Mouse (Mus musculus): ENCODE results near the gene Unc80. TPM values are rescaled to one million over a fixed set of nuclear protein-coding genes. Genes with fewer than 3 reads are reported as not detected.
"Not testable (repeated sequence)": the region's sequence is repeated elsewhere in the genome, so short reads cannot be mapped to it uniquely, and the experiment has no call there.

Unc80 gene
- polyA plus RNA-seq, 1 experiment: not detected

- no peak for TF ChIP-seq CTCF (IDR thresholded peaks at IDR 0.05; ENCODE audit: extremely low read depth, insufficient read depth, insufficient read length, insufficient replicate concordance)
- TF ChIP-seq POLR2A (IDR thresholded peaks at IDR 0.05; ENCODE audit: low read depth, low read length): no peak
- 83% methylated on average over 3 of the region's 3 CpGs for WGBS
- Histone ChIP-seq H3K27me3 (ENCODE audit: control insufficient read depth, insufficient read depth, low read length) (no peaks in the 10 kb centered on the region), H3K36me3 (ENCODE audit: control insufficient read depth, insufficient read depth, low read length) (no peaks in the 10 kb centered on the region), H3K4me1 (ENCODE audit: control insufficient read depth, insufficient read depth, insufficient read length) (no peaks in the 10 kb centered on the region), H3K4me3 (ENCODE audit: extremely low read depth, insufficient read depth, insufficient read length) (no peak overlapping the region), H3K27ac (ENCODE audit: insufficient read depth, low read length) (no peak overlapping the region)
- no peak for DNase-seq (ENCODE audit: low read depth in 1 of 2, low spot score in 2 of 2)
These were observed 223.6 kb downstream of the Unc80 start for GRCm38 (mm10) chr1:66691772-66692171.

GRCm38 (mm10) chr1:66692308-66692707, 224.1 kb downstream of the Unc80 start:
- no peak for DNase-seq (ENCODE audit: low read depth in 1 of 2, low spot score in 2 of 2)
- Histone ChIP-seq H3K4me3 (ENCODE audit: extremely low read depth, insufficient read depth, insufficient read length) (no peak overlapping the region), H3K36me3 (ENCODE audit: control insufficient read depth, insufficient read depth, low read length) (no peaks in the 10 kb centered on the region), H3K27ac (ENCODE audit: insufficient read depth, low read length) (no peak overlapping the region), H3K4me1 (ENCODE audit: control insufficient read depth, insufficient read depth, insufficient read length) (no peaks in the 10 kb centered on the region), H3K27me3 (ENCODE audit: control insufficient read depth, insufficient read depth, low read length) (no peaks in the 10 kb centered on the region)
- no peak for TF ChIP-seq POLR2A (IDR thresholded peaks at IDR 0.05; ENCODE audit: low read depth, low read length)
- TF ChIP-seq CTCF (IDR thresholded peaks at IDR 0.05; ENCODE audit: extremely low read depth, insufficient read depth, insufficient read length, insufficient replicate concordance): no peak
- 89% methylated on average over 1 of the region's 1 CpGs for WGBS

- Histone ChIP-seq H3K36me3 (ENCODE audit: control insufficient read depth, insufficient read depth, low read length) (no peaks in the 10 kb centered on the region), H3K27ac (ENCODE audit: insufficient read depth, low read length) (no peak overlapping the region), H3K4me1 (ENCODE audit: control insufficient read depth, insufficient read depth, insufficient read length) (no peaks in the 10 kb centered on the region), H3K4me3 (ENCODE audit: extremely low read depth, insufficient read depth, insufficient read length) (no peak overlapping the region), H3K27me3 (ENCODE audit: control insufficient read depth, insufficient read depth, low read length) (no peaks in the 10 kb centered on the region)
- WGBS: 87% methylated on average over 8 of the region's 8 CpGs
- no peak for TF ChIP-seq POLR2A (IDR thresholded peaks at IDR 0.05; ENCODE audit: low read depth, low read length)
- TF ChIP-seq CTCF (IDR thresholded peaks at IDR 0.05; ENCODE audit: extremely low read depth, insufficient read depth, insufficient read length, insufficient replicate concordance): no peak
- no peak for DNase-seq (ENCODE audit: low read depth in 1 of 2, low spot score in 2 of 2)
These were observed 224.7 kb downstream of the Unc80 start for GRCm38 (mm10) chr1:66692780-66693392.

- Histone ChIP-seq H3K27ac (ENCODE audit: insufficient read depth, low read length) (no peak overlapping the region), H3K27me3 (ENCODE audit: control insufficient read depth, insufficient read depth, low read length) (no peaks in the 10 kb centered on the region), H3K4me1 (ENCODE audit: control insufficient read depth, insufficient read depth, insufficient read length) (no peaks in the 10 kb centered on the region), H3K4me3 (ENCODE audit: extremely low read depth, insufficient read depth, insufficient read length) (no peak overlapping the region), H3K36me3 (ENCODE audit: control insufficient read depth, insufficient read depth, low read length) (no peaks in the 10 kb centered on the region)
- WGBS: 11% methylated on average over 5 of the region's 5 CpGs
- TF ChIP-seq CTCF (IDR thresholded peaks at IDR 0.05; ENCODE audit: extremely low read depth, insufficient read depth, insufficient read length, insufficient replicate concordance) (no peak), POLR2A (IDR thresholded peaks at IDR 0.05; ENCODE audit: low read depth, low read length) (no peak)
- no peak for DNase-seq (ENCODE audit: low read depth in 1 of 2, low spot score in 2 of 2)
These were observed 226.1 kb downstream of the Unc80 start for GRCm38 (mm10) chr1:66694266-66694665.

- WGBS: 88% methylated on average over 7 of the region's 7 CpGs
- no peak for DNase-seq (ENCODE audit: low read depth in 1 of 2, low spot score in 2 of 2)
- H3K27me3 ChIP-seq (ENCODE audit: control insufficient read depth, insufficient read depth, low read length): no peaks in the 10 kb centered on the region
- no peaks in the 10 kb centered on the region for H3K36me3 ChIP-seq (ENCODE audit: control insufficient read depth, insufficient read depth, low read length)
- no peaks in the 10 kb centered on the region for H3K4me1 ChIP-seq (ENCODE audit: control insufficient read depth, insufficient read depth, insufficient read length)
- TF ChIP-seq POLR2A (IDR thresholded peaks at IDR 0.05; ENCODE audit: low read depth, low read length): no peak
- TF ChIP-seq CTCF (IDR thresholded peaks at IDR 0.05; ENCODE audit: extremely low read depth, insufficient read depth, insufficient read length, insufficient replicate concordance): no peak
- H3K27ac ChIP-seq (ENCODE audit: insufficient read depth, low read length): no peak overlapping the region
- no peak overlapping the region for H3K4me3 ChIP-seq (ENCODE audit: extremely low read depth, insufficient read depth, insufficient read length)
These were observed 227.1 kb downstream of the Unc80 start for GRCm38 (mm10) chr1:66695296-66695695.

- 91% methylated on average over 10 of the region's 10 CpGs for WGBS
These were observed 231.5 kb downstream of the Unc80 start for GRCm38 (mm10) chr1:66699630-66700029.

GRCm38 (mm10) chr1:66700149-66700692, 232.1 kb downstream of the Unc80 start:
- 62% methylated on average over 5 of the region's 5 CpGs for WGBS
- no peak for DNase-seq (ENCODE audit: low read depth in 1 of 2, low spot score in 2 of 2)
- H3K36me3 ChIP-seq (ENCODE audit: control insufficient read depth, insufficient read depth, low read length): no peaks in the 10 kb centered on the region; the same call in 1 of the 2 replicates
- no peaks in the 10 kb centered on the region for H3K27me3 ChIP-seq (ENCODE audit: control insufficient read depth, insufficient read depth, low read length)
- no peak overlapping the region for H3K27ac ChIP-seq (ENCODE audit: insufficient read depth, low read length)
- no peaks in the 10 kb centered on the region; the same call in 1 of the 2 replicates for H3K4me1 ChIP-seq (ENCODE audit: control insufficient read depth, insufficient read depth, insufficient read length)
- no peak for TF ChIP-seq CTCF (IDR thresholded peaks at IDR 0.05; ENCODE audit: extremely low read depth, insufficient read depth, insufficient read length, insufficient replicate concordance)
- no peak for TF ChIP-seq POLR2A (IDR thresholded peaks at IDR 0.05; ENCODE audit: low read depth, low read length)
- H3K4me3 ChIP-seq (ENCODE audit: extremely low read depth, insufficient read depth, insufficient read length): no peak overlapping the region

More at GRCm38 (mm10) chr1:66699630-66700029, 231.5 kb downstream of the Unc80 start:
- not testable (repeated sequence) for H3K27me3 ChIP-seq (ENCODE audit: control insufficient read depth, insufficient read depth, low read length); H3K4me1 ChIP-seq (ENCODE audit: control insufficient read depth, insufficient read depth, insufficient read length); H3K36me3 ChIP-seq (ENCODE audit: control insufficient read depth, insufficient read depth, low read length); H3K27ac ChIP-seq (ENCODE audit: insufficient read depth, low read length); DNase-seq (ENCODE audit: low read depth in 1 of 2, low spot score in 2 of 2); H3K4me3 ChIP-seq (ENCODE audit: extremely low read depth, insufficient read depth, insufficient read length)
